ENCODE assay signal across 8 mouse cellular contexts in genomic region chr2:118199867-118200266, GRCm38 (mm10). TPM values are rescaled to one million over a fixed set of nuclear protein-coding genes. Genes with fewer than 3 reads are reported as not detected.
DNase-seq lines count a peak whose midpoint lies in the region; ATAC-seq and TF ChIP-seq lines count a peak whose summit lies in the region.

No protein-coding gene starts in this region.

- H3K27me3 ChIP-seq in kidney, embryonic 15.5 days, result no peaks in the 10 kb centered on the region
- H3K27me3 ChIP-seq in liver, adult 2 months (ENCODE audit: control insufficient read depth, insufficient read depth, low read length), result no peaks in the 10 kb centered on the region
- no peaks in the 10 kb centered on the region for H3K27me3 ChIP-seq in thymus, adult 2 months (ENCODE audit: control insufficient read depth, insufficient read depth, low read length)

- peak; percentile 86 for TF ChIP-seq CTCF in liver, adult 2 months (IDR thresholded peaks at IDR 0.05; ENCODE audit: low read depth, low read length)
- 0 out of 2 replicates have a peak, but pooled peaks have one; percentile 24 for TF ChIP-seq CTCF in olfactory bulb, adult 2 months (IDR thresholded peaks at IDR 0.05; ENCODE audit: insufficient read depth, low read depth, low read length)
- TF ChIP-seq CTCF in thymus, adult 2 months (IDR thresholded peaks at IDR 0.05; ENCODE audit: borderline replicate concordance, control insufficient read depth, extremely low read depth, insufficient read depth, low read length, poor library complexity), result peak; percentile 70; the same call in 1 of the 2 replicates

- H3K9ac ChIP-seq in kidney, embryonic 15.5 days, result no peak overlapping the region
- no peak overlapping the region for H3K9ac ChIP-seq in liver, adult 2 months (ENCODE audit: low read depth, low read length)

- peak; percentile 89 to 91 for DNase-seq in B cell, adult 2 months
- peak; percentile 75 for DNase-seq in adrenal gland, adult 2 months
- DNase-seq in embryo, embryonic 11 days, result peak; percentile 84
- DNase-seq in gastrocnemius, postnatal 36 days, result peak; percentile 60 to 62
- peak; percentile 36 for DNase-seq in liver, adult 2 months (ENCODE audit: extremely low read depth, low read depth, low spot score)
- DNase-seq in thymus, adult 2 months, result peak; percentile 69

- ATAC-seq in kidney, embryonic 15.5 days (replicated peaks; ENCODE audit: low FRiP score), result peak; percentile 50; the same call in 1 of the 2 replicates

- no peaks in the 10 kb centered on the region for H3K36me3 ChIP-seq in kidney, embryonic 15.5 days
- H3K36me3 ChIP-seq in liver, adult 2 months (ENCODE audit: control insufficient read depth, insufficient read depth, low read length), result no peaks in the 10 kb centered on the region
- no peaks in the 10 kb centered on the region for H3K36me3 ChIP-seq in thymus, adult 2 months (ENCODE audit: control insufficient read depth, insufficient read depth, low read length)

- intact Hi-C loops in gastrocnemius, postnatal 36 days (cut with DNase I), result loop anchor here (2.0 kb wide), 1 partner anchor 47 kb away; no protein-coding TSS in a partner anchor

- TF ChIP-seq POLR2A in liver, adult 2 months (IDR thresholded peaks at IDR 0.05; ENCODE audit: extremely low read depth, insufficient read depth, low read length), result no peak
- no peak for TF ChIP-seq POLR2A in olfactory bulb, adult 2 months (IDR thresholded peaks at IDR 0.05; ENCODE audit: insufficient read depth, low read depth, low read length)
- TF ChIP-seq POLR2A in thymus, adult 2 months (IDR thresholded peaks at IDR 0.05; ENCODE audit: control insufficient read depth, extremely low read depth, insufficient read depth, low read length, poor library complexity), result no peak

- H3K27ac ChIP-seq in kidney, embryonic 15.5 days, result no peak overlapping the region
- no peak overlapping the region for H3K27ac ChIP-seq in liver, adult 2 months (replicated peaks; ENCODE audit: insufficient read depth, low read depth, low read length)
- H3K27ac ChIP-seq in olfactory bulb, adult 2 months (ENCODE audit: insufficient read depth, low read depth, low read length), result no peak overlapping the region
- H3K27ac ChIP-seq in thymus, adult 2 months (ENCODE audit: control insufficient read depth, insufficient read depth, low read length), result no peak overlapping the region

- H3K79me2 ChIP-seq in liver, adult 2 months (ENCODE audit: control insufficient read depth, insufficient read depth, low read length), result no peaks in the 10 kb centered on the region

- no peaks in the 10 kb centered on the region for H3K9me3 ChIP-seq in kidney, embryonic 15.5 days (replicated peaks)

- H3K4me1 ChIP-seq in kidney, embryonic 15.5 days, result peaks cover 13% of the 10 kb centered on the region
- no peaks in the 10 kb centered on the region for H3K4me1 ChIP-seq in liver, adult 2 months (ENCODE audit: control insufficient read depth, insufficient read depth, low read length)
- peaks cover 7% of the 10 kb centered on the region for H3K4me1 ChIP-seq in olfactory bulb, adult 2 months (ENCODE audit: control insufficient read depth, insufficient read depth, low read length)
- H3K4me1 ChIP-seq in thymus, adult 2 months (replicated peaks; ENCODE audit: control insufficient read depth, insufficient read depth, low read length), result no peaks in the 10 kb centered on the region

- no peak overlapping the region for H3K4me2 ChIP-seq in kidney, embryonic 15.5 days

- WGBS in kidney, embryonic 15.5 days, result 4% methylated on average over 5 of the region's 5 CpGs
- WGBS in liver, adult 2 months, result 8% methylated on average over 5 of the region's 5 CpGs
- 10% methylated on average over 5 of the region's 5 CpGs for WGBS in olfactory bulb, adult 2 months
- whole genome bisulfite sequencing in thymus, adult 2 months, result 9% methylated on average over 5 of the region's 5 CpGs

- H3K4me3 ChIP-seq in kidney, embryonic 15.5 days (replicated peaks), result no peak overlapping the region
- no peak overlapping the region for H3K4me3 ChIP-seq in liver, adult 2 months (ENCODE audit: insufficient read depth, low read depth, low read length)
- no peak overlapping the region for H3K4me3 ChIP-seq in olfactory bulb, adult 2 months (ENCODE audit: insufficient read depth, low read depth, low read length)
- H3K4me3 ChIP-seq in thymus, adult 2 months (ENCODE audit: control insufficient read depth, insufficient read depth, low read length), result no peak overlapping the region

RNA-seq across cellular contexts. Expression of gene Fsip1, which starts 56.9 kb away (rescaled TPM):
- total RNA-seq in adrenal gland, adult 2 months (2021), result under 1 TPM; 0.37 to 0.45 TPM
- polyA plus RNA-seq in adrenal gland, adult 2 months (2012; rRNA removed), result not detected in 2 replicates
- not detected for total RNA-seq in gastrocnemius, postnatal 36 days (2021)
- polyA plus RNA-seq in kidney, embryonic 15.5 days (2015; fragmentation: Nextera tagmentation; extraction: Ambion mirVana), result 0.93 and 1.2 TPM in 2 replicates
- 0.09 TPM in 1 of 2 replicates, not detected in the other for total RNA-seq in liver, adult 2 months (2014; rRNA removed)
- polyA plus RNA-seq in liver, adult 2 months (2012; rRNA removed), result 0.05 TPM in 1 of 2 replicates, not detected in the other
- polyA plus RNA-seq in olfactory bulb, adult 2 months (2012; ENCODE audit: insufficient read depth, insufficient read length, low replicate concordance, missing spikeins), result not detected in 2 replicates
- polyA plus RNA-seq in thymus, adult 2 months (2012; rRNA removed), result not detected in 2 replicates

Comparison
In these comparisons a context has a peak if more than half of its experiments do, and no peak if none do; other contexts are left out.
1. DNase-seq: peak in every context shown above with its lines; median percentile 90 in B cell, adult 2 months; 84 in embryo, embryonic 11 days; 75 in adrenal gland, adult 2 months; 69 in thymus, adult 2 months; 61 in gastrocnemius, postnatal 36 days; 36 in liver, adult 2 months.
2. CTCF ChIP-seq: peak in every context shown above with its lines; median percentile 86 in liver, adult 2 months; 70 in thymus, adult 2 months; 24 in olfactory bulb, adult 2 months.